Mouse (Mus musculus) Patski (cell line): ENCODE results near the gene Mxd1. TPM values are rescaled to one million over a fixed set of nuclear protein-coding genes. Genes with fewer than 3 reads are reported as not detected.

ENCODE experiments used
- ATAC-seq: fragments of 100-300 bp; one replicate; pipeline ENCODE4 v1.8.0; 2021
- CTCF ChIA-PET: fragments of 350-600 bp; sonication (Branson Sonifier 250); formaldehyde crosslinking; loops from one replicate; lab custom pipeline; 2022; ENCODE audit warnings: inconsistent platforms; lab: Charles Lee
- POLR2A ChIA-PET: fragments of 350-600 bp; sonication (Branson Sonifier 250); formaldehyde crosslinking; loops from one replicate; lab custom pipeline; 2022; ENCODE audit warnings: antibody characterized with exemption, inconsistent platforms; lab: Charles Lee
- DNase-seq: peaks from one replicate; pipeline ENCODE4 v3.0.0-alpha.2; 2011; ENCODE audit warnings: low read depth, low spot score
- H3K27me3 ChIP-seq: fragments of 371-371 bp; one replicate; pipeline ENCODE4 v1.5.1; 2021
- CTCF ChIP-seq: fragments of 100-300 bp; IDR thresholded peaks from one replicate; pipeline ENCODE4 v1.5.1; 2021
- in situ Hi-C: fragments of 300-500 bp; cut with MboI; formaldehyde crosslinking; loops from 3 replicates; pipeline ENCODE4 v1.11.1; 2018; ENCODE audit warnings: low pct_unique_long_range_greater_than_20kb, mixed read lengths
- polyA plus RNA-seq: library from polyadenylated mRNA; unstranded; gene quantifications from one replicate; pipeline ENCODE4 v1.2.3, GENCODE M21; 2021

Mxd1 gene
- polyA plus RNA-seq, 1 experiment from 2014 or later, result 4.8 TPM

GRCm38 (mm10) chr6:86607471-86607870, 61.5 kb downstream of the Mxd1 start:
- no peak for TF ChIP-seq CTCF
- DNase-seq (no peak), ATAC-seq (no peak)
- in situ Hi-C loops, result no loop called here
- POLR2A ChIA-PET, result no interaction called here
- H3K27me3 ChIP-seq, result no peaks in the 10 kb centered on the region
- CTCF ChIA-PET, result interaction anchor here (0.9 kb wide), 1 partner anchor 18 kb away, joined by 3 read pairs; no protein-coding TSS in a partner anchor

GRCm38 (mm10) chr6:86606289-86606688, 62.7 kb downstream of the Mxd1 start:
- no peak for ATAC-seq
- DNase-seq, result no peak
- TF ChIP-seq CTCF, result no peak
- ChIA-PET CTCF (no interaction called here), POLR2A (interaction anchor here (0.8 to 0.9 kb wide), 2 partner anchors 13 to 32 kb away, joined by 3 to 4 read pairs; no protein-coding TSS in a partner anchor)
- in situ Hi-C loops, result no loop called here
- no peaks in the 10 kb centered on the region for H3K27me3 ChIP-seq

- no peaks in the 10 kb centered on the region for H3K27me3 ChIP-seq
- ChIA-PET CTCF (no interaction called here), POLR2A (no interaction called here)
- DNase-seq (no peak), ATAC-seq (no peak)
- TF ChIP-seq CTCF, result no peak
- in situ Hi-C loops, result no loop called here
These were observed 63.7 kb downstream of the Mxd1 start for GRCm38 (mm10) chr6:86605260-86605659.

GRCm38 (mm10) chr6:86599951-86600414, 69.0 kb downstream of the Mxd1 start:
- ATAC-seq, result no peak
- H3K27me3 ChIP-seq, result no peaks in the 10 kb centered on the region
- peak; percentile 75 for DNase-seq
- CTCF ChIA-PET, result interaction anchor here (0.9 to 3.0 kb wide), 9 partner anchors 10 to 62 kb away, joined by 3 to 10 read pairs (median 4); no protein-coding TSS in a partner anchor
- in situ Hi-C loops, result loop anchor here (5.0 kb wide), 1 partner anchor 67 kb away; the partner anchor contains the start of gene Mxd1
- POLR2A ChIA-PET, result interaction anchor here (1.4 kb wide), 1 partner anchor 127 kb away, joined by 4 read pairs; no protein-coding TSS in a partner anchor
- TF ChIP-seq CTCF, result no peak

- POLR2A ChIA-PET, result no interaction called here
- in situ Hi-C loops, result no loop called here
- H3K27me3 ChIP-seq, result no peaks in the 10 kb centered on the region
- ATAC-seq (no peak), DNase-seq (no peak)
- TF ChIP-seq CTCF, result no peak
- CTCF ChIA-PET, result interaction anchor here (0.8 to 3.0 kb wide), 13 partner anchors 11 to 159 kb away, joined by 3 to 10 read pairs (median 3); no protein-coding TSS in a partner anchor
These were observed 69.8 kb downstream of the Mxd1 start for GRCm38 (mm10) chr6:86599197-86599596.

GRCm38 (mm10) chr6:86598742-86599193, 70.2 kb downstream of the Mxd1 start:
- H3K27me3 ChIP-seq, result no peaks in the 10 kb centered on the region
- CTCF ChIA-PET, result interaction anchor here (0.8 to 3.0 kb wide), 12 partner anchors 11 to 159 kb away, joined by 3 to 10 read pairs (median 4); no protein-coding TSS in a partner anchor
- POLR2A ChIA-PET, result no interaction called here
- ATAC-seq (no peak), DNase-seq (no peak)
- TF ChIP-seq CTCF, result no peak
- in situ Hi-C loops, result no loop called here

Other genes with a start within 250 kb of the Mxd1 start
- 3.1 TPM for gene Gm44790, start 242.5 kb downstream of the Mxd1 start, polyA plus RNA-seq
- gene C87436, start 230.8 kb downstream of the Mxd1 start, polyA plus RNA-seq, result 16.1 TPM
- gene Pcbp1, start 142.8 kb downstream of the Mxd1 start, polyA plus RNA-seq, result 240 TPM
- gene Asprv1, start 41.0 kb downstream of the Mxd1 start, polyA plus RNA-seq, result not detected
- gene Snrnp27, start 15.4 kb upstream of the Mxd1 start, polyA plus RNA-seq, result 104 TPM
- gene Gmcl1, start 64.2 kb upstream of the Mxd1 start, polyA plus RNA-seq, result 59.1 TPM
- 388 TPM for gene Anxa4, start 124.4 kb upstream of the Mxd1 start, polyA plus RNA-seq
- 60.1 TPM for gene Aak1, start 180.4 kb upstream of the Mxd1 start, polyA plus RNA-seq